Mouse (Mus musculus): Measurements from ENCODE around the gene H60b. TPM values are rescaled to one million over a fixed set of nuclear protein-coding genes. Genes with fewer than 3 reads are reported as not detected.

The H60b gene
- polyA plus RNA-seq (2017; shearing (Covaris generic)): 7.5 TPM

DNA sequence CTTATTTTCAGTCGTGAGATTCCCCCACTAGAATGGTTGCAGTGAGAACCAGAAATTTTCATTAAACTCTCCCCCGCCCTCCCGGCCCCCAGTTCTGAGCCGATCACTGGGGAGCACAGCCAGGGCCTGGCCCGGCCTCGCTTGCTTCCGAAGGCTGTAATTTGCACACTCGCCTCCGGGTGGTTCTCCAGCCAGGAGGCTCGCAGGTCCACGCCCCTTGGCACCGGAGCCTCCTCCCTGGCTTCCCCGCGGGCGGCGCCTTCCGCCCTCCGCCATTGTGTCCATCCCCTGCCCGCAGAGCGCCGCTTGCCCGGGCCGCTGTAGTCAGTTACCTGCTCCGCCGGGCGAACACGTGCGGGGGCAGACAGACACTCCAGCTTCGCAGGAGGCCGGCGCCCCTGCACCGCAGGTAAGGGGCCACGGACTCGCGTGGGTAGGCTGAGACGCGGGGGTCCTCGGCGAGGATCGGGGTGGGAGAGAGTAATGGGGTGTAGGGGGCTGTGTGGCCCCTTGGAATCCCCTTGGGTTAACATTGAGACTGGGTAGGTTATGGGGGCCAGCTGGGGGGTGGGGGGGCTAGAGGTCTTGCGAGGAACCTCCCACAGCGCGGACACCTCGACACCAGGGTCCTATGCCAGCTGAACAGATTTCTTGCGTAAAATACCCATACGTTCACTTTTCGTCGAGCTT lies at the start of gene H60b, which contains the start of gene Raet1e:
TSS of gene H60b (plus strand) at position 277 of the 690 bp plus-strand sequence.
TSS of gene Raet1e (plus strand) at position 260 of the 690 bp plus-strand sequence.

DNA sequence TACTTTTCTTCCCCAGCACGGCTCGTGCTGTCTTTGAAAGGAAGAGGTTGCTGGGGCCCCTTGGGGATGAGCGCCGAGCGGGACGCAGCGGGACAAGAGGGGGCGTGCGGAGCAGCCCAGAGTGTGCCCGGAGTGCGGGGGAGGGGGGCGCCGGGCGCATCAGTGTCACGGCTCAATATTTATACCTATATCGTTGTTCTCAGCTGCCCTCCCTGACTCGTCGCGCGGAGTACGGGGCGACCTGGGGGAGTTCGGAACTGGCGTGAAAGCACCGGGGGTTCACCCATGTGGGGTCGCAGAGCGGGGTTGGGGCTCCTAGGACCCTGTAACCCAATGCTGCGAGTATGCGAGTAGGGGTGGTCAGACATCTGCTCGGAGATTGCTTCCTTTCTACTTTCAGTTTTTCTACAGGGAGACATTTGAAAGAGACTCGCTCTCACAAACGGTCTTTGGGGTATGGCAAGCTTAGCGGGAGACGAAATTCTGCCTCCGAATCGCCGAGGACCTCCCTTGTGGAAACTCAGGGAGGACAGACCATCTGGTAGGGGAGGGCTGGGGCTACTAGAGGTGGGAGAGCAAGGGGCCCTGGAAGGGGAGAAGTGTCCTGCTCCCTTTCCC lies 9.2 kb upstream of the H60b start, which contains the start of gene E030030I06Rik:
TSS of gene E030030I06Rik (minus strand) at position 198 of the 618 bp plus-strand sequence.

Other genes starting within 250 kb of the H60b start
- not detected for gene 4930444G20Rik, start 90.5 kb upstream of the H60b start, polyA plus RNA-seq (2017; shearing (Covaris generic))
- 17.6 TPM for gene E030030I06Rik, start 9.3 kb upstream of the H60b start, polyA plus RNA-seq (2017; shearing (Covaris generic))
- gene Raet1e, start within 50 bp of the H60b start, polyA plus RNA-seq (2017; shearing (Covaris generic)): 0.13 TPM
- 0.24 TPM for gene Raet1d, start 202.0 kb downstream of the H60b start, polyA plus RNA-seq (2017; shearing (Covaris generic))